Mouse (Mus musculus) ovary, adult 2 months (tissue): ENCODE data around the gene Cdip1. TPM values are rescaled to one million over a fixed set of nuclear protein-coding genes. Genes with fewer than 3 reads are reported as not detected.

Experiments
- polyA plus RNA-seq: library from polyadenylated mRNA; depleted of rRNA; stranded (reverse); fragments of >200 nt; gene quantifications from 2 replicates; pipeline ENCODE4 v1.2.3, GENCODE M21; 2012; rRNA removed

The Cdip1 gene
- 174 and 176 TPM in 2 replicates for polyA plus RNA-seq

DNA sequence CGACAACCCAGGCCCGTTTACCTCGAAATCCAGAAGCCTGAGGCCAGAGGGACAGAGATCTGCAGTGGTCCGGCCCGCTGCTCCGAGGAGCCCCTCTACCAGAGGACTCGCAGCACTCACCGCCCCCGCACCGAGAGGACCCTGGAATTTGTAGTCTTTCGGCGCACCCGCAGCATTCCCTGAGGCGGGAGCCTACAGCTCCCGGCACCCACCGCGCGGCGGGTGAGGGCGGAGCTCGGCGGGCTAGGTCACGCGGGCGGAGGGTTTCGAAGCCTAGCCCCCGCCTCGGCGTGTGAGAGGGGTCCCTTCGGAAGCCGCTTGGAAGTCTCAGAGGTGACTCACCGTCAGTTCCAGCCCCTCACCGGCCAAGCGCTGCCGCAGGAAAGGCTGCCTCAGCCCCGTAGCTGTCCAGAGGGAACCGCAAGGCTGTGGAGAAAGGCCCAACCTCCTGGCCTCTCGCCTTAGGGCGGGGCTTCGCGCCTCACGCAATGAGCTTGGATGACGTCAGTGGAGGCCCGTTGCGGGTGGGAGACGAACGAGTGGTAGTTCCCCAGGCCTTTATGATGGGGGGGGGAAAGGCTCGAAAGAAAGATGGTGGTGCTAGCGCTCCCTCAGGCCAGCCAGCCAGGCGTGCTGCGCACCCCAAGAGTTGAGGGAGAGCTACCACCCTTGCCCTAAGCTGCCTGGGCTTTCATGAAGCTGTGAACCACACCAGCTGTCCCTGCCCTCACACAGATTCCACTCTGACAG, at the start of gene Cdip1:
TSS of gene Cdip1 (minus strand) at position 483 of the 750 bp plus-strand sequence.

GRCm38 (mm10) chr16:4835191-4835590, 45.1 kb upstream of the Cdip1 start, which contains the start of gene 4930562C15Rik:
Gene 4930562C15Rik, plus strand, starts transcription at chr16:4835416.

GRCm38 (mm10) chr16:4725780-4726527, 64.1 kb downstream of the Cdip1 start, which contains the start of gene Hmox2:
Gene Hmox2, plus strand, starts transcription at chr16:4726361.

DNA sequence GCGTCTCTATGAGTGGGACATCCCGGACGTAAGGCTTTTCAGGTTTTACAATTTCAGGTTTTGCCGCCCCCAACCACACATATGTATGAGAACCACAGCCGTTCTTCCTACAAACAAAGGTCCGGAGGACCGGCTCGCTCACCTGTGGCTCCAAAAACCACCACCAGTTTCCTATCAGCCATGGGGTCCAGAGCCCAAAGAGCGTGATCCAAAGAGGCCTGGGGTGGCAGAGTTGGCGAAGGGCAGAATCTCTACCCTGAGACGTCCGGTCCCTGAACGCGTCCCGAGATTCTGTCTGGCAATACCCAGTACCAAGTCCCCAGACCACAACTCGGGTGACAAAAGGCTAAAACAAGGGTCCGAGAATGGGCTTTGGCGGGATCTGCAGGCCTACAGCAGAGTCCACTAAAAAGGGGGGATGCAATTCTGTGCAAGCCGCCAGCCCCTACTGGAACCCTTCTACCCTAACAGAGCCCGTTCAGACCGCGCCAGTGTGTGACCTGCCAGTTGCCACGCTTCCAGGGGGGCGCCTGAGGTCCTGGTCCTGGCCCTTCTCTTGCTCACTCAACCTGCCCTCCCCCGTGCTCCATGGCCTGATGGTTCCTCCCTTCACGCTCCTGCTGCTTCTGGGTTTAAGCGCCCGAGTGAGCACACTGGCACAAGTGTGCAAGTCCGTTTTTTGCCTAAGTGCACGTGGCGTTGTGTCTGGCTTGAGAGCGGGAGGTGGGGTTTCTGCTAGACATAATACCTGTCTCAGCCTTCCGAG, 71.2 kb downstream of the Cdip1 start, which contains the start of gene Nmral1:
TSS of gene Nmral1 (minus strand) at position 604 of the 766 bp plus-strand sequence.

Other genes with a start within 250 kb of the Cdip1 start
- gene Srl, start 248.5 kb downstream of the Cdip1 start, polyA plus RNA-seq = 2.6 and 4.2 TPM in 2 replicates
- 14.9 and 18.1 TPM in 2 replicates for gene Tfap4, start 230.4 kb downstream of the Cdip1 start, polyA plus RNA-seq
- 72.8 and 88.6 TPM in 2 replicates for gene Glis2, start 195.6 kb downstream of the Cdip1 start, polyA plus RNA-seq
- gene Pam16, start 165.3 kb downstream of the Cdip1 start, polyA plus RNA-seq = 19.3 and 23.3 TPM in 2 replicates
- gene Vasn, start 150.4 kb downstream of the Cdip1 start, polyA plus RNA-seq = 98.8 and 101 TPM in 2 replicates
- gene Dnaja3, start 150.3 kb downstream of the Cdip1 start, polyA plus RNA-seq = 21.3 and 24.1 TPM in 2 replicates
- gene Coro7, start 110.5 kb downstream of the Cdip1 start, polyA plus RNA-seq = 56.4 and 67.0 TPM in 2 replicates
- 11.6 and 17.5 TPM in 2 replicates for gene Nmral1, start 70.9 kb downstream of the Cdip1 start, polyA plus RNA-seq
- gene Hmox2, start 63.9 kb downstream of the Cdip1 start, polyA plus RNA-seq = 23.8 and 26.3 TPM in 2 replicates
- gene 4930562C15Rik, start 45.1 kb upstream of the Cdip1 start, polyA plus RNA-seq = 0.67 and 2.1 TPM in 2 replicates
- gene Ubald1, start 90.0 kb upstream of the Cdip1 start, polyA plus RNA-seq = 52.7 and 57.2 TPM in 2 replicates
- gene Mgrn1, start 96.0 kb upstream of the Cdip1 start, polyA plus RNA-seq = 193 and 194 TPM in 2 replicates
- gene Nudt16l1, start 148.5 kb upstream of the Cdip1 start, polyA plus RNA-seq = 117 and 119 TPM in 2 replicates
- 77.8 and 90.4 TPM in 2 replicates for gene Anks3, start 173.9 kb upstream of the Cdip1 start, polyA plus RNA-seq
- gene Sept12, start 207.6 kb upstream of the Cdip1 start, polyA plus RNA-seq = 0.18 and 0.52 TPM in 2 replicates
- 37.0 and 63.4 TPM in 2 replicates for gene Smim22, start 217.0 kb upstream of the Cdip1 start, polyA plus RNA-seq
- gene Rogdi, start 223.3 kb upstream of the Cdip1 start, polyA plus RNA-seq = 117 and 151 TPM in 2 replicates